Mouse (Mus musculus) liver, embryonic 14.5 days (tissue): Measurements from ENCODE around the gene Adcy4. TPM values are rescaled to one million over a fixed set of nuclear protein-coding genes. Genes with fewer than 3 reads are reported as not detected.

Experiments
- ATAC-seq: fragments of 200-750 bp; cut with Nextera tagmentation; 2 replicates; pipeline ENCODE4 v1.8.0; 2017; ENCODE audit warnings: moderate number of reproducible peaks, mild to moderate bottlenecking, moderate library complexity; ENCODE audit not compliant: insufficient read depth
- DNase-seq, 3 experiments: peaks; one replicate each; pipeline ENCODE4 v3.0.0-alpha.2; 2012 to 2013; ENCODE audit warnings: low read depth in 3 of 3, low spot score in 3 of 3
- H3K27ac ChIP-seq: fragments of 300-500 bp; sonication (generic); 2 replicates; pipeline ENCODE4 v1.5.1; 2014; ENCODE audit warnings: moderate library complexity, mild to moderate bottlenecking, control low read depth, inconsistent platforms
- H3K27me3 ChIP-seq: fragments of 300-500 bp; sonication (generic); 2 replicates; pipeline ENCODE4 v1.6.1; 2014; ENCODE audit warnings: mild to moderate bottlenecking, low read length, moderate library complexity; ENCODE audit not compliant: control insufficient read depth, insufficient read depth
- H3K36me3 ChIP-seq: fragments of 300-500 bp; sonication (generic); replicated peaks from 2 replicates; pipeline ENCODE4 v1.6.1; 2014; ENCODE audit warnings: low read depth; ENCODE audit not compliant: control insufficient read depth, insufficient read depth
- H3K4me1 ChIP-seq, 2 experiments: fragments of 200-500 bp in 1 of 2; fragments of 300-500 bp in 1 of 2; sonication (generic) in 1 of 2; replicated peaks; 2 replicates each; pipeline ENCODE4 v1.6.1; 2012 to 2014; ENCODE audit warnings: antibody characterized with exemption in 1 of 2, inconsistent platforms in 1 of 2, low read length in 1 of 2; ENCODE audit not compliant: control insufficient read depth in 2 of 2, insufficient read depth in 2 of 2
- H3K4me2 ChIP-seq: fragments of 300-500 bp; sonication (generic); 2 replicates; pipeline ENCODE4 v1.6.1; 2014; ENCODE audit warnings: low read depth, mild to moderate bottlenecking, control low read depth, moderate library complexity
- H3K4me3 ChIP-seq, 2 experiments: fragments of 200-500 bp in 1 of 2; fragments of 300-500 bp in 1 of 2; sonication (generic) in 1 of 2; 2 replicates each; pipeline ENCODE4 v1.5.1; 2012 to 2014; ENCODE audit warnings: low read depth in 2 of 2, low read length in 2 of 2, mild to moderate bottlenecking in 2 of 2, control low read depth in 1 of 2, inconsistent platforms in 1 of 2, moderate library complexity in 1 of 2; ENCODE audit not compliant: insufficient read depth in 1 of 2
- H3K9ac ChIP-seq: fragments of 300-500 bp; sonication (generic); replicated peaks from 2 replicates; pipeline ENCODE4 v1.6.1; 2014; ENCODE audit warnings: mild to moderate bottlenecking, control low read depth, moderate library complexity
- H3K9me3 ChIP-seq: fragments of 300-500 bp; sonication (generic); 2 replicates; pipeline ENCODE4 v1.6.1; 2016; ENCODE audit warnings: low read length, mixed read lengths; ENCODE audit not compliant: control insufficient read depth
- CTCF ChIP-seq: IDR thresholded peaks from 2 replicates; pipeline ENCODE4 v1.5.1; 2016; ENCODE audit warnings: antibody characterized with exemption, low read depth, control low read depth
- EP300 ChIP-seq: IDR thresholded peaks from 2 replicates; pipeline ENCODE4 v1.6.1; 2016; ENCODE audit warnings: antibody characterized with exemption, low read depth
- WGBS: fragments of 180-500 bp; shearing (Covaris S2); extraction: QIAGEN DNeasy Blood & Tissue Kit; methylation state at CpG from one replicate; pipeline ENCODE4 v1.1.7; 2014; ENCODE audit not compliant: insufficient replicate concordance; 5-methylcytosine and 5-hydroxymethylcytosine counted together
- polyA plus RNA-seq, 2 experiments: library from polyadenylated mRNA; depleted of rRNA in 1 of 2; stranded (reverse) in 1 of 2; unstranded in 1 of 2; fragments of >200 nt; fragmentation: Nextera tagmentation in 1 of 2; extraction: Ambion mirVana in 1 of 2; gene quantifications; 2 replicates each; pipeline versions ENCODE4 v1.2.1 to v1.2.3; 2012 to 2014

Adcy4 gene
- polyA plus RNA-seq, 2 experiments, result 0.66 to 1.0 TPM

DNA sequence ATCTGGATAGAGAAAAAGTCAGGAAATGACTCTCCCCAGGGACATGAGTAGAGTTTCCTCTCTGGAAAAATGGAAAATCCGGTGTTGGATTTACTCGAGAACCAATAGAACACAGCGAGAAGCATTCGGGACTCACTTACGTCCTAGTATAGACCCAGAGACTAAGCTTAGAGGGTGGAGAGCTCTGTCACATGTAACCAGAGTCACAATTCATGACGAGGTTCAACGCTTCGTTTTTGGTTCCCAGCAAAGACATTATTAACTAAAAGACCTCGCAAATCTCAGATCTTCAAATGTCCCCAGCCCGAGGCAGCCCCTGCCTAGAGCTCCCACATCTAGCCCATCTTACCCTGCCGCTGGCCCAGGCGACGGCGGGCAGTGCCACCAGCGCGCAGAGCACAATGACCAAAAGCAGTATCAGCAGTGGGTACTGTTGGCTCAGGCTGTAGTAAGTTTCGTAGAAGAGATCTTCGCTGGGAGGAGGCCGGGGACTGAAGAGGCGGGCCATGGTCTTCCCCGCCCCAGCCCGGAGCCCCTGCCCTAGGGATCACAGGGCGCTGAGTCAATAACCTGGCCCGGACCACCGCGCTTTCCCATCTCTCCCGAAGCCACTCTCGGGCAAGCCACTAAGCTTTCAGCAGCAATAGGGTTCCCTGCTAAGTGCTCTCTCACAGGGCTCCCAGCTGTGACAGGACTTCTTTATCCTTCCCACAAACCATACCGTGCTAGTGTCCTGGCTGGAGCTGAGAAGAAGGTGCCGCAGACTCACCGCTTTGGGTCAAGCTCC lies 531 bp downstream of the Adcy4 start:
- DNase-seq, result no peak
- no peak for TF ChIP-seq CTCF
- no peak for TF ChIP-seq EP300
- no peak for ATAC-seq

DNA sequence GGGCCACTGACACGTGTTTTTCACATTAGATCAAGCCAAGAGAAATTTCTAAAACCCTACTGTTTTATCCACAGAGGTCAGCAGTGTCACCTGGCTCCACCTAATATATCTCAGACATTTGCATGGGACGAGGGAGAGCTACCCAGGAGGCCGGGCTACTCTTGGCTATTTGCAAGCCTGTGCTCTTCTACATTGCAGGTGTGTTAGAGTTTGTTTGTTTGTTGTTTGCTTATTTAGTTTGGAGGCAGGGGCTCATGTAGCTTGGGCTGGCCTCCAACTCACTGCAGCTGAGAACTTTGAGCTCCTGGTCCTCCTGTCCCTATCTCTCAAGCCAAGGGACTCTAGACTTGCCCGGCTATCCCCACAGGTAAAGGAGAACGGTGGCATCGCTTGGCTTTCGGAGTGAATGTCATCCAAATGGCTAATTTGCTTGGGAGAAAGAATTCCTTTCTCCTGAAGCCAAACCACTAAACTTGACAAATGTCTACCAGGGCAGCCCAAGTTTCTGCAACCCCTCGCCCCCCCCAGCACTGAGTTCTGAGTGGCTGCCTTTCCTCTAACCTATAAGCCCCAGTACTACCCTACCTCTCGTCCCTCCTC lies 1.4 kb downstream of the Adcy4 start:
- Histone ChIP-seq H3K27ac (no peak overlapping the region), H3K4me2 (peak overlapping the region; percentile 24; the same call in 1 of the 2 replicates), H3K9ac (no peak overlapping the region), H3K4me1 (peaks cover 1 to 5% of the 10 kb centered on the region in 2 experiments; a peak in 3 of 4 replicates), H3K27me3 (peaks cover 20% of the 10 kb centered on the region), H3K9me3 (no peaks in the 10 kb centered on the region), H3K4me3 (no peak overlapping the region), H3K36me3 (no peaks in the 10 kb centered on the region)
- TF ChIP-seq CTCF (no peak), EP300 (no peak)
- 48% methylated on average over 9 of the region's 9 CpGs for WGBS
- ATAC-seq (no peak), DNase-seq (no peak)

More for the DNA sequence above, 531 bp downstream of the Adcy4 start:
- Histone ChIP-seq H3K36me3 (no peaks in the 10 kb centered on the region), H3K27me3 (peaks cover 20% of the 10 kb centered on the region), H3K9me3 (no peaks in the 10 kb centered on the region), H3K9ac (no peak overlapping the region), H3K4me1 (peaks cover 0 to 7% of the 10 kb centered on the region in 2 experiments; a peak in 3 of 4 replicates), H3K4me2 (peak overlapping the region; percentile 25; the same call in 1 of the 2 replicates), H3K4me3 (peak overlapping the region in 1 of 2 experiments; percentile 34; a peak in 2 of 4 replicates), H3K27ac (no peak overlapping the region)
- 9% methylated on average over 31 of the region's 31 CpGs for WGBS

- Histone ChIP-seq H3K4me3 (no peak overlapping the region), H3K27ac (no peak overlapping the region), H3K36me3 (no peaks in the 10 kb centered on the region), H3K9me3 (no peaks in the 10 kb centered on the region), H3K4me2 (no peak overlapping the region), H3K27me3 (peaks cover 20% of the 10 kb centered on the region), H3K9ac (no peak overlapping the region), H3K4me1 (peaks cover 5 to 13% of the 10 kb centered on the region in 2 experiments; a peak in 3 of 4 replicates)
- peak in 2 of 3 experiments; percentile 41 to 45 for DNase-seq
- peak; percentile 47; the same call in 1 of the 2 replicates for ATAC-seq
- TF ChIP-seq EP300 (no peak), CTCF (peak; percentile 96)
- WGBS, result 19% methylated on average over 14 of the region's 14 CpGs
These were observed 2.6 kb downstream of the Adcy4 start for GRCm38 (mm10) chr14:55781310-55781709.

GRCm38 (mm10) chr14:55780736-55781135 lies 3.2 kb downstream of the Adcy4 start:
- Histone ChIP-seq H3K36me3 (no peaks in the 10 kb centered on the region), H3K9ac (no peak overlapping the region), H3K27ac (no peak overlapping the region), H3K9me3 (no peaks in the 10 kb centered on the region), H3K4me2 (no peak overlapping the region), H3K4me3 (no peak overlapping the region), H3K27me3 (peaks cover 20% of the 10 kb centered on the region), H3K4me1 (peaks cover 5 to 13% of the 10 kb centered on the region in 2 experiments; a peak in 3 of 4 replicates)
- no peak for DNase-seq
- no peak for TF ChIP-seq CTCF
- TF ChIP-seq EP300, result no peak
- no peak for ATAC-seq
- 72% methylated on average over 11 of the region's 11 CpGs for WGBS

DNA sequence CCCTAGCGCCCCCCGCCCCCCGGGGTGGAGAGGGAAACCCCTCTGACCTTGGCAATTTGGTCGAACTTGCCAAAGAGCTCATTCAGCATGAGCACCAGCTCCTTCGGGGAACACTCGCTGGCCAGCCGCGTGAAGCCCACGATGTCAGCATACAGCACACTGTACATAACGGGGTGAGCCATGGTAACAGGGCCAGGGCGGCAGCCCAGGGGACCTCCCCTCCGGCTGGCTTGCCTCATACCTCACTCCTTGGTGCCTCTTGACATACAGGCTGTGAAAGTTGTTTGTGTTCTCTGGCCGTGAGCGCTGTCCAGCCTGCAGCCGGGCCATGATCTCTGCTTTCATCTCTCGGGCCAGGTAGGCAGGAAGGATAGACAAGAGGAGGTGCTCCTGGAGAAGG lies 4.2 kb downstream of the Adcy4 start:
- TF ChIP-seq EP300 (no peak), CTCF (no peak)
- ATAC-seq (no peak), DNase-seq (no peak)
- no peak overlapping the region for H3K27ac ChIP-seq
- no peaks in the 10 kb centered on the region for H3K36me3 ChIP-seq
- H3K9ac ChIP-seq, result no peak overlapping the region
- H3K4me3 ChIP-seq, result no peak overlapping the region
- H3K4me2 ChIP-seq, result no peak overlapping the region
- 69% methylated on average over 16 of the region's 16 CpGs for WGBS
- H3K4me1 ChIP-seq, result peaks cover 5 to 13% of the 10 kb centered on the region in 2 experiments; a peak in 3 of 4 replicates
- H3K9me3 ChIP-seq, result no peaks in the 10 kb centered on the region
- H3K27me3 ChIP-seq, result peaks cover 20% of the 10 kb centered on the region
